Mouse (Mus musculus): ENCODE data around the gene Washc2. TPM values are rescaled to one million over a fixed set of nuclear protein-coding genes. Genes with fewer than 3 reads are reported as not detected.
"Not testable (repeated sequence)": the region's sequence is repeated elsewhere in the genome, so short reads cannot be mapped to it uniquely, and the experiment has no call there.

Washc2 gene
- polyA plus RNA-seq, 1 experiment from 2014 or later, result 64.4 TPM

GRCm38 (mm10) chr6:116198173-116198572, 9.7 kb upstream of the Washc2 start:
- H3K4me1 ChIP-seq (replicated peaks), result peaks cover 7% of the 10 kb centered on the region
- H3K9ac ChIP-seq (replicated peaks), result no peak overlapping the region
- WGBS, result 35% methylated on average over 3 of the region's 3 CpGs
- no peak overlapping the region for H3K4me2 ChIP-seq (replicated peaks)
- ATAC-seq, result peak; percentile 60; the same call in 1 of the 2 replicates
- no peaks in the 10 kb centered on the region for H3K36me3 ChIP-seq
- H3K27me3 ChIP-seq, result peaks cover 4% of the 10 kb centered on the region; the same call in 1 of the 2 replicates
- no peaks in the 10 kb centered on the region for H3K9me3 ChIP-seq
- H3K4me3 ChIP-seq (replicated peaks), result no peak overlapping the region
- no peak overlapping the region for H3K27ac ChIP-seq

DNA sequence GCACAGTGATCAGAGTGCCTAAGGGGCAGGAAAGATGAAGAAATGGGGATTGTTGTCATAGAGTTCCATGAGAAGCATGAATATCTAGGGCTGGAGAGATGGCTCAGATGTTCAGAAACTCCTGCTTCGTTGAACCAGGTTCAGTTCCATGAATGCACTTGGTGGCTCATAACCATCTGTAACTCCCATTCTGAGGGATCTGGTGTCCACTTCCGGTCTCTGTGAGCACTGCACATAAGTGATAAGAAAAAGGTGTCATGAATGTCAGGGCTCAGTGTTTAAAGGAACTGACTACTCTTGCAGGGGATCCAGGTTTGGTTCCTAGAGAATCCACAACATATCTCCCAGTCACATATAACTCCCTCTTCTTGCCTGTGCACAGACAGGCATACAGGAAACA, 8.2 kb upstream of the Washc2 start:
- ATAC-seq, result no peak
- no peak overlapping the region for H3K27ac ChIP-seq
- 72% methylated on average over 2 of the region's 2 CpGs for WGBS
- no peak overlapping the region for H3K4me2 ChIP-seq (replicated peaks)
- H3K9me3 ChIP-seq, result no peaks in the 10 kb centered on the region
- no peaks in the 10 kb centered on the region for H3K36me3 ChIP-seq
- no peaks in the 10 kb centered on the region for H3K4me1 ChIP-seq (replicated peaks)
- no peak overlapping the region for H3K4me3 ChIP-seq (replicated peaks)
- H3K27me3 ChIP-seq, result peaks cover 4% of the 10 kb centered on the region; the same call in 1 of the 2 replicates
- no peak overlapping the region for H3K9ac ChIP-seq (replicated peaks)

- 79% methylated on average over 11 of the region's 11 CpGs for WGBS
- H3K36me3 ChIP-seq, result peaks cover 82% of the 10 kb centered on the region
- no peak overlapping the region for H3K27ac ChIP-seq
These were observed 19.9 kb downstream of the Washc2 start for GRCm38 (mm10) chr6:116227767-116228166.

GRCm38 (mm10) chr6:116228785-116229525, 21.1 kb downstream of the Washc2 start:
- Histone ChIP-seq H3K9me3 (no peaks in the 10 kb centered on the region), H3K4me3 (replicated peaks) (no peak overlapping the region), H3K4me1 (replicated peaks) (no peaks in the 10 kb centered on the region), H3K4me2 (replicated peaks) (no peak overlapping the region), H3K27ac (no peak overlapping the region), H3K36me3 (peaks cover 81% of the 10 kb centered on the region), H3K27me3 (no peaks in the 10 kb centered on the region), H3K9ac (replicated peaks) (no peak overlapping the region)
- WGBS, result 67% methylated on average over 12 of the region's 12 CpGs
- ATAC-seq, result no peak

More at GRCm38 (mm10) chr6:116227767-116228166, 19.9 kb downstream of the Washc2 start:
- Histone ChIP-seq H3K9me3 (no peaks in the 10 kb centered on the region), H3K4me1 (replicated peaks) (no peaks in the 10 kb centered on the region), H3K9ac (replicated peaks) (no peak overlapping the region), H3K27me3 (no peaks in the 10 kb centered on the region), H3K4me3 (replicated peaks) (no peak overlapping the region), H3K4me2 (replicated peaks) (no peak overlapping the region)
- ATAC-seq, result no peak

GRCm38 (mm10) chr6:116234821-116235220, 27.0 kb downstream of the Washc2 start:
- 98% methylated on average over 2 of the region's 2 CpGs for WGBS

DNA sequence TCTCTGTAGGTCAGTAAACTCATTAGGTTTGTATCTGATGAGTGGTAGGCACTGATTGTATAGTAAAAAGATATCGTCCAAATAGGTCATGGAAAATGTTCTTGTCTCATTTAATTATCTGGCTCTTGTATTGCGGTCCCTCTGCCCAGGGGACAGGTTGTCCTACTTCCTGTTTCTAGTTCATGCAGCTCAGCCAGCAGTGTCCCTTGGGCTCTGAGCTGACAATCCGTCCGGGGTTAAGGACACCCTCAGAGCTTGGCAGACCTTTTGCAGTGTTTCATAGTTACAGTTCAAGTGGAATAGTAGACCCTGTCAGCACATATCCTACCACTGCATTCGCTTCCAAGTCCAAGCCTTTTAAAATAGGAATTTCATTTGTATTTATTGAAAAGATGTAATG, 27.5 kb downstream of the Washc2 start:
- no peak for ATAC-seq

More at GRCm38 (mm10) chr6:116234821-116235220, 27.0 kb downstream of the Washc2 start:
- not testable (repeated sequence) for ATAC-seq; H3K9me3 ChIP-seq; H3K9ac ChIP-seq (replicated peaks); H3K4me2 ChIP-seq (replicated peaks); H3K4me3 ChIP-seq (replicated peaks); H3K27me3 ChIP-seq; H3K4me1 ChIP-seq (replicated peaks); H3K27ac ChIP-seq
- peaks cover 84% of the 10 kb centered on the region for H3K36me3 ChIP-seq

GRCm38 (mm10) chr6:116238083-116238482, 30.2 kb downstream of the Washc2 start:
- Histone ChIP-seq H3K27ac (no peak overlapping the region), H3K4me2 (replicated peaks) (no peak overlapping the region), H3K4me1 (replicated peaks) (no peaks in the 10 kb centered on the region), H3K4me3 (replicated peaks) (no peak overlapping the region), H3K9me3 (no peaks in the 10 kb centered on the region), H3K9ac (replicated peaks) (no peak overlapping the region), H3K36me3 (peaks cover 86% of the 10 kb centered on the region), H3K27me3 (no peaks in the 10 kb centered on the region)
- ATAC-seq, result no peak
- WGBS, result 92% methylated on average over 5 of the region's 5 CpGs

More for the DNA sequence above, 27.5 kb downstream of the Washc2 start:
- H3K4me1 ChIP-seq (replicated peaks), result no peaks in the 10 kb centered on the region
- no peak overlapping the region for H3K27ac ChIP-seq
- no peak overlapping the region for H3K4me2 ChIP-seq (replicated peaks)
- H3K36me3 ChIP-seq, result peaks cover 87% of the 10 kb centered on the region
- H3K9ac ChIP-seq (replicated peaks), result no peak overlapping the region
- H3K9me3 ChIP-seq, result no peaks in the 10 kb centered on the region
- H3K4me3 ChIP-seq (replicated peaks), result no peak overlapping the region
- H3K27me3 ChIP-seq, result no peaks in the 10 kb centered on the region
- WGBS, result 95% methylated on average over 5 of the region's 5 CpGs

- Histone ChIP-seq H3K27me3 (no peaks in the 10 kb centered on the region), H3K9me3 (no peaks in the 10 kb centered on the region), H3K9ac (replicated peaks) (no peak overlapping the region), H3K4me1 (replicated peaks) (no peaks in the 10 kb centered on the region), H3K36me3 (peaks cover 84% of the 10 kb centered on the region), H3K4me3 (replicated peaks) (no peak overlapping the region), H3K27ac (no peak overlapping the region), H3K4me2 (replicated peaks) (no peak overlapping the region)
- no peak for ATAC-seq
- WGBS, result 79% methylated on average over 2 of the region's 2 CpGs
These were observed 32.5 kb downstream of the Washc2 start for GRCm38 (mm10) chr6:116240371-116240770.

DNA sequence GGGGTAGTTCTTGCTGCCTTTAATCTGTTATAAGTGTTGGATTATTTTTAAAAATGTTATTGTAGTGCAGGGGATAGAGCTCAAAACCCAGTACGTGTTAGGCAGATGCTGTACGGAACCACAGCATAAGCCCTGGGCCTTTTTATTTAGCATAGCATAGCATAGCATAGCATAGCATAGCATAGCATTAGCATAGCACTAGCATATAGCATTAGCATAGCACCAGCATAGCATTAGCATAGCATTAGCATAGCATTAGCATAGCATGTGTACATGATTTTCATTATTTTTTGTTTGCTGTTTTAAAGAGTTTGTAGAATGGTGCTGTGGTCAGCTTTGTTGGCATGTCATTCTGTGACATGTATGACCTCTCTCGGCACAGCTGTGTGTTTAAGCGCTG, 51.8 kb downstream of the Washc2 start:
- Histone ChIP-seq H3K36me3 (peaks cover 65% of the 10 kb centered on the region), H3K4me2 (replicated peaks) (no peak overlapping the region), H3K27me3 (no peaks in the 10 kb centered on the region), H3K27ac (no peak overlapping the region), H3K9ac (replicated peaks) (no peak overlapping the region), H3K9me3 (no peaks in the 10 kb centered on the region), H3K4me3 (replicated peaks) (no peak overlapping the region), H3K4me1 (replicated peaks) (0 out of 2 replicates have a peak, but pooled peaks cover 4% of the 10 kb centered on the region)
- no peak for ATAC-seq
- whole genome bisulfite sequencing, result 75% methylated on average over 4 of the region's 4 CpGs

- WGBS, result 92% methylated on average over 5 of the region's 5 CpGs
- Histone ChIP-seq H3K27me3 (no peaks in the 10 kb centered on the region), H3K4me1 (replicated peaks) (peaks cover 7% of the 10 kb centered on the region), H3K36me3 (peaks cover 57% of the 10 kb centered on the region), H3K4me3 (replicated peaks) (no peak overlapping the region), H3K27ac (no peak overlapping the region), H3K9me3 (no peaks in the 10 kb centered on the region), H3K9ac (replicated peaks) (no peak overlapping the region), H3K4me2 (replicated peaks) (no peak overlapping the region)
- ATAC-seq, result no peak
These were observed 52.6 kb downstream of the Washc2 start for GRCm38 (mm10) chr6:116260481-116260880.

- ATAC-seq, result no peak
- H3K9ac ChIP-seq (replicated peaks), result no peak overlapping the region
These were observed 55.0 kb downstream of the Washc2 start for GRCm38 (mm10) chr6:116262824-116263223.

DNA sequence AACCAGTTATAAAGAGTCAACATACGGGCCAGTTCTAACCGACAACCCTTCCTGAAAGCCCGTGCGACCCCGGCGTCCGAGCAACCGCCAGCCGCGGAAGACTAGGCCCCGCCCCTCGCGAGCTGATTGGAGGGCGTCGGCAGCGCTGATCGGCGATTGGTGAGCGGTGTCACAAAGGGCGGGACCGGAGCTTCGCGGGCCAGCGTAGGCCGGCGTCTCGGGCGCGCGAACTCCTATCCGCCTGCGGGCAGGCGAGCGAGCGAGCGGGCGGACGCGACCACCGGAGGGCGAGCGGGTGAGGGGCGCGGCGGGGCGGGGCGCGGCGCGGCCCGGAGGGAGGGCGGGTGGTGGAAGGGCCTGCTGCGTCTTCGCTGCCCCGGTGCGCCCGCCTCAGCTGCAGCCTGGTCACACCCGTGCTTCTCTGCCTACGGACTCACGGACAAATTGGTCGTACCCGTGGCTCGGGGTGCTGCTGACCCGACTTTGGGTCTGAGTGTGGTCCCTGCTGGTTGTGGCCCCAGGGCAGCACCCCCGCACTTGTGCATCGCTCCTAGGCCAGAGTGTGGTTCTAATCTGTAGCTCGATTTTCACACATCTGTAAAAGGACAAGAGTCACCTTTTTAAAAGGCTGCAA, 56.3 kb downstream of the Washc2 start, which contains the start of gene Zfand4:
Gene Zfand4 (plus strand): TSS at position 205 of the 634 bp plus-strand sequence.
- ATAC-seq, result peak; percentile 94
- H3K27me3 ChIP-seq, result no peaks in the 10 kb centered on the region
- WGBS, result under 1% methylated on average over 65 of the region's 67 CpGs
- peak within 1 kb of the TSS; percentile 72 for H3K27ac ChIP-seq
- peak within 1 kb of the TSS; percentile 79 for H3K9ac ChIP-seq (replicated peaks)
- peaks cover 21% of the 10 kb centered on the region for H3K4me1 ChIP-seq (replicated peaks)
- H3K9me3 ChIP-seq, result no peaks in the 10 kb centered on the region
- H3K36me3 ChIP-seq, result peaks cover 27% of the 10 kb centered on the region
- H3K4me3 ChIP-seq (replicated peaks), result peak within 1 kb of the TSS; percentile 64
- H3K4me2 ChIP-seq (replicated peaks), result peak within 1 kb of the TSS; percentile 72

More at GRCm38 (mm10) chr6:116262824-116263223, 55.0 kb downstream of the Washc2 start:
- Histone ChIP-seq H3K9me3 (no peaks in the 10 kb centered on the region), H3K27me3 (no peaks in the 10 kb centered on the region), H3K27ac (no peak overlapping the region), H3K4me1 (replicated peaks) (peaks cover 21% of the 10 kb centered on the region), H3K36me3 (peaks cover 37% of the 10 kb centered on the region), H3K4me2 (replicated peaks) (no peak overlapping the region), H3K4me3 (replicated peaks) (no peak overlapping the region)
- 100% methylated on average over 1 of the region's 1 CpGs for WGBS

All from midbrain, embryonic 13.5 days (tissue).